Mouse (Mus musculus) hindbrain, embryonic 11.5 days (tissue): ENCODE data around the gene Ooep. TPM values are rescaled to one million over a fixed set of nuclear protein-coding genes. Genes with fewer than 3 reads are reported as not detected.
"Not testable (repeated sequence)": the region's sequence is repeated elsewhere in the genome, so short reads cannot be mapped to it uniquely, and the experiment has no call there.

Experiments
- ATAC-seq: fragments of 200-750 bp; cut with Nextera tagmentation; 2 replicates; pipeline ENCODE4 v1.8.0; 2017; ENCODE audit warnings: mild to moderate bottlenecking, moderate TSS enrichment, moderate library complexity; ENCODE audit not compliant: low FRiP score
- DNase-seq: peaks from one replicate; pipeline ENCODE4 v3.0.0-alpha.2; 2015; ENCODE audit warnings: low spot score
- H3K27ac ChIP-seq: fragments of 300-500 bp; sonication (generic); 2 replicates; pipeline ENCODE4 v1.5.1; 2014; ENCODE audit warnings: mild to moderate bottlenecking, low read depth, low read length
- H3K27me3 ChIP-seq: fragments of 300-500 bp; sonication (generic); 2 replicates; pipeline ENCODE4 v1.6.1; 2014; ENCODE audit warnings: mild to moderate bottlenecking, low read length, moderate library complexity, mixed read lengths; ENCODE audit not compliant: control insufficient read depth, insufficient read depth
- H3K36me3 ChIP-seq: fragments of 300-500 bp; sonication (generic); 2 replicates; pipeline ENCODE4 v1.6.1; 2014; ENCODE audit warnings: mild to moderate bottlenecking, low read length, moderate library complexity, mixed read lengths; ENCODE audit not compliant: control insufficient read depth, insufficient read depth
- H3K4me1 ChIP-seq: fragments of 300-500 bp; sonication (generic); replicated peaks from 2 replicates; pipeline ENCODE4 v1.6.1; 2014; ENCODE audit warnings: low read length, mixed read lengths; ENCODE audit not compliant: control insufficient read depth, insufficient read depth
- H3K4me2 ChIP-seq: fragments of 300-500 bp; sonication (generic); replicated peaks from 2 replicates; pipeline ENCODE4 v1.6.1; 2014; ENCODE audit warnings: mild to moderate bottlenecking, low read depth, low read length
- H3K4me3 ChIP-seq: fragments of 300-500 bp; sonication (generic); 2 replicates; pipeline ENCODE4 v1.5.1; 2014; ENCODE audit warnings: low read depth, low read length
- H3K9ac ChIP-seq: fragments of 300-500 bp; sonication (generic); 2 replicates; pipeline ENCODE4 v1.6.1; 2014; ENCODE audit warnings: low read depth, low read length
- H3K9me3 ChIP-seq: fragments of 300-500 bp; sonication (generic); 2 replicates; pipeline ENCODE4 v1.6.1; 2016; ENCODE audit warnings: low read length; ENCODE audit not compliant: control insufficient read depth
- WGBS: fragments of 180-500 bp; shearing (Covaris S2); extraction: QIAGEN DNeasy Blood & Tissue Kit; methylation state at CpG from one replicate; pipeline ENCODE4 v1.1.7; 2014; 5-methylcytosine and 5-hydroxymethylcytosine counted together
- polyA plus RNA-seq: library from polyadenylated mRNA; unstranded; fragments of >200 nt; fragmentation: Nextera tagmentation; extraction: Ambion mirVana; gene quantifications from 2 replicates; pipeline ENCODE4 v1.2.1, GENCODE M21; 2014

The Ooep gene
- polyA plus RNA-seq, 1 experiment from 2014 or later, result 3.3 TPM

- Histone ChIP-seq H3K4me3 (no peak overlapping the region), H3K36me3 (no peaks in the 10 kb centered on the region), H3K27ac (no peak overlapping the region), H3K4me1 (no peaks in the 10 kb centered on the region), H3K4me2 (no peak overlapping the region), H3K9me3 (no peaks in the 10 kb centered on the region), H3K9ac (no peak overlapping the region), H3K27me3 (no peaks in the 10 kb centered on the region)
- 82% methylated on average over 10 of the region's 10 CpGs for WGBS
- ATAC-seq (no peak), DNase-seq (no peak)
Measured at GRCm38 (mm10) chr9:78372827-78373504, 5.6 kb downstream of the Ooep start.

- DNase-seq, result no peak
- no peaks in the 10 kb centered on the region for H3K36me3 ChIP-seq
- no peak overlapping the region for H3K9ac ChIP-seq
Measured at GRCm38 (mm10) chr9:78371441-78371840, 7.1 kb downstream of the Ooep start.

DNA sequence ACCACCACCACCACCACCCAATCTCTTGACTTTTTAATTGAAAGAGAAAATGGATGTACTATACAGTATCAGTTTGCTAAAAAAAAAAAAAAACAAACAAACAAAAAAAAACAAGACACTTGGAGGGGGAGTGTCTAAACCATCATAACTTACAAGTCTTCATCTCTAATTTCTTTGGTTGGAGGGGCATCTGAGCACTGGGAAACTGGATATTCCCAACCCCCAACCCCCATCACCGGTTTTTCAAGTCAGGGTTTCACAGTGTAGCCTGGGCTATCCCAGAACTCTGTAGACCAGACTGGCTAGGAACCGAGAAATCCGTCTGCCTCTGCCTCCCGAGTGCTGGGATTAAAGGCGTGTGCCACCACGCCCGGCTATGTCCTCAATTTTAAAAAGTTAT lies 8.7 kb downstream of the Ooep start:
- no peaks in the 10 kb centered on the region for H3K9me3 ChIP-seq
- no peak overlapping the region for H3K4me2 ChIP-seq
- no peaks in the 10 kb centered on the region for H3K4me1 ChIP-seq
- WGBS, result 93% methylated on average over 7 of the region's 7 CpGs
- H3K27ac ChIP-seq, result no peak overlapping the region
- no peak overlapping the region for H3K4me3 ChIP-seq
- no peaks in the 10 kb centered on the region; the same call in 1 of the 2 replicates for H3K27me3 ChIP-seq
- no peak for DNase-seq
- ATAC-seq, result no peak
- H3K9ac ChIP-seq, result no peak overlapping the region
- H3K36me3 ChIP-seq, result no peaks in the 10 kb centered on the region

More at GRCm38 (mm10) chr9:78371441-78371840, 7.1 kb downstream of the Ooep start:
- no peak for ATAC-seq
- Histone ChIP-seq H3K9me3 (no peaks in the 10 kb centered on the region), H3K4me2 (no peak overlapping the region), H3K27me3 (no peaks in the 10 kb centered on the region), H3K27ac (no peak overlapping the region), H3K4me1 (no peaks in the 10 kb centered on the region), H3K4me3 (no peak overlapping the region)
- WGBS, result 96% methylated on average over 3 of the region's 3 CpGs

GRCm38 (mm10) chr9:78369349-78369748 lies 9.2 kb downstream of the Ooep start:
- Histone ChIP-seq H3K4me3 (no peak overlapping the region), H3K36me3 (no peaks in the 10 kb centered on the region), H3K27ac (no peak overlapping the region), H3K4me2 (no peak overlapping the region), H3K9me3 (no peaks in the 10 kb centered on the region), H3K9ac (no peak overlapping the region), H3K27me3 (no peaks in the 10 kb centered on the region; the same call in 1 of the 2 replicates), H3K4me1 (no peaks in the 10 kb centered on the region)
- DNase-seq, result no peak
- no peak for ATAC-seq
- WGBS, result 80% methylated on average over 2 of the region's 2 CpGs

- Histone ChIP-seq H3K9ac (no peak overlapping the region), H3K4me1 (no peaks in the 10 kb centered on the region), H3K9me3 (no peaks in the 10 kb centered on the region), H3K4me2 (no peak overlapping the region), H3K27ac (no peak overlapping the region), H3K36me3 (no peaks in the 10 kb centered on the region), H3K27me3 (no peaks in the 10 kb centered on the region; the same call in 1 of the 2 replicates), H3K4me3 (no peak overlapping the region)
- DNase-seq (no peak), ATAC-seq (no peak)
- 86% methylated on average over 3 of the region's 3 CpGs for WGBS
Measured at GRCm38 (mm10) chr9:78368671-78369293, 9.7 kb downstream of the Ooep start.

DNA sequence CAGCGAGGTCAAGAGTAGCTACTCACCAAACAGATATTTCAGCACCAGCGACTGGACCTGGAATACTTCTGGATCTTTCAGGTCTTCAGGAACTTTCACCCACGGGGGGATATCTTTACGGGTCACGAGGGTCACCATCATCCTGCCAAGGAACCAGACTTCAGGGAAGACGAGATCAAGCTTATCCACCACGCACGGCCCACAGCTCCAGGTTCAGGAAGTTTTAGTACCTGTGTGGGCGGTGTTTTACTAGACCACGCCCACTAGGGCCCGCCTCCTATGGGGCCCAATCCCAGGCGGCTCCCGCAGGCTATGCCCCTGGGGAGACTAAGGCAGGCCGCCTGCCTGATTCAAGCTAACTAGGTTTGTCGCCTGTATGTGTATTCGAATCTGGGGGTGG lies 10.6 kb downstream of the Ooep start, which contains the start of gene Dppa5a:
TSS of gene Dppa5a (minus strand) at position 219 of the 400 bp plus-strand sequence.
- H3K9me3 ChIP-seq, H3K27ac ChIP-seq, H3K36me3 ChIP-seq, H3K9ac ChIP-seq, H3K4me2 ChIP-seq, H3K4me3 ChIP-seq, DNase-seq, H3K4me1 ChIP-seq, ATAC-seq, H3K27me3 ChIP-seq: not testable (repeated sequence)
- WGBS, result 95% methylated on average over 16 of the region's 16 CpGs

DNA sequence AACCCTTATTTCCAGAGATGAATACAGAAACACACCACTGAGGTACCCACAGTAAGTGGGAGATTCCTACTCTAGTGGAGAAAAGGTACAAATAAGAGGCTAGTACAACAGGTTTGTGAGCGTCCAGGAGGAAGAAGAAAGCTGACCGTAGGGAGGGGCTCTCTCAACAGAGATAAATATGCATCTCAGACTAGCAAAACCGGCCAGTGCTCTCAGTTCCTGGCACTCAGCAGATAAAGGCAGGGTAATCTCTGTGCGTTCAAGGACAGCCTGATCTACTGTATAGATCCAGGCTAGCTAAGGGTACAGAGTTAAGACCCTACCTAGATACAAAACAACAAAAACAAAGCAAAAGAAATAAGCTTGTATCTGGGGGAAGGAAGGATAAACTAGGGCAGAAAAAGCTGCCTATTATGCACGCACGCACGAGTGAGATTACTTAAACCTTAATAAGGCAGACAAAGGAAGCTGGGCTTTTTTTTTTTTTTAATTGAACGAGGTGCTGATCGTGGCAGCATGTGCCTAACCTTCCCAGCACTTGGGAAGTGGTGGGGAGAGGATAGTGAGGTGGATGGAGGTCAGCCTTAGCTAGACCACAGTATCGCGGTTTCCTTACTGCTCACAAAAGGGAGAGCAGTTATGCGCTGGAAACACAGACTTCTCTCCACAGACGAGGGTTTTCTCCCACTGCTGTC lies 12.5 kb downstream of the Ooep start:
- no peaks in the 10 kb centered on the region for H3K9me3 ChIP-seq
- H3K4me1 ChIP-seq, result no peaks in the 10 kb centered on the region
- no peak for DNase-seq
- no peak overlapping the region for H3K9ac ChIP-seq
- no peak overlapping the region for H3K4me3 ChIP-seq
- H3K4me2 ChIP-seq, result no peak overlapping the region
- no peaks in the 10 kb centered on the region for H3K36me3 ChIP-seq
- WGBS, result 80% methylated on average over 12 of the region's 13 CpGs
- no peak overlapping the region for H3K27ac ChIP-seq
- ATAC-seq, result no peak
- H3K27me3 ChIP-seq, result no peaks in the 10 kb centered on the region; the same call in 1 of the 2 replicates

DNA sequence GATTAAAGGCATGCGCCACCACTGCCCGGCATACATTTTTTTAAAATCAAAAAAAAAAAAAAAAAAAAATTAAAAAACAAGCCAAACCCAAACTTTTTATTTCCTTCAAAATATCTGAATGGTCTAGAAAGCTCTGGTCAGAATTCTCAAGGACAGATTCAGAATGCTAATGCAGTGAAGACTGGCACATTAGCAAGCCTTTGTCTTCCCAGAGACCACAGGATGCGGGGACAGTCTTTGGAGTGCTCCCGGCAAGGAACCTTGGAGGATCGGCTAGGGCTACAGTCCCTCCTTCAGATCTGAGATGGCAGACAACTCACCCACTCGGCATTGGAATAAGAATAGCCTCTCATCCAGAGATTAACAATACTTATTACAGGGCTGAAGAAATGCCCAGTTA lies 13.8 kb downstream of the Ooep start:
- no peak overlapping the region for H3K27ac ChIP-seq
- ATAC-seq (no peak), DNase-seq (no peak)
- H3K27me3 ChIP-seq, result no peaks in the 10 kb centered on the region; the same call in 1 of the 2 replicates
- H3K4me1 ChIP-seq, result no peaks in the 10 kb centered on the region
- no peaks in the 10 kb centered on the region for H3K36me3 ChIP-seq
- H3K9ac ChIP-seq, result no peak overlapping the region
- H3K9me3 ChIP-seq, result no peaks in the 10 kb centered on the region
- 88% methylated on average over 6 of the region's 6 CpGs for WGBS
- H3K4me3 ChIP-seq, result no peak overlapping the region
- H3K4me2 ChIP-seq, result no peak overlapping the region
